Mouse (Mus musculus) erythroid progenitor cell, adult 5-6 weeks (primary cell): ENCODE results near the gene Olfr524. TPM values are rescaled to one million over a fixed set of nuclear protein-coding genes. Genes with fewer than 3 reads are reported as not detected.

Experiments
- ATAC-seq: replicated peaks from 2 replicates; pipeline ENCODE4 v1.8.0; 2016; ENCODE audit warnings: moderate number of reproducible peaks, mild to moderate bottlenecking, moderate TSS enrichment, inconsistent platforms; ENCODE audit not compliant: poor library complexity, low FRiP score, severe bottlenecking
- total RNA-seq, 2 experiments: library from RNA; stranded (forward) in 1 of 2; stranded (reverse) in 1 of 2; fragments of 150-400 nt in 1 of 2; fragments of 186-747, 209-891 nt in 1 of 2; gene quantifications; 2 replicates each; pipeline versions ENCODE4 v1.2.3 to v1.2.4; 2015 to 2017; ENCODE audit warnings: low replicate concordance in 2 of 2

Olfr524 gene
- total RNA-seq, 2 experiments from 2014 or later: not detected

- no peak for ATAC-seq
Observed at GRCm38 (mm10) chr7:140187721-140188390, 17.9 kb downstream of the Olfr524 start.

- no peak for ATAC-seq
Observed at GRCm38 (mm10) chr7:140186646-140187620, 18.8 kb downstream of the Olfr524 start.

- ATAC-seq: no peak
Observed at GRCm38 (mm10) chr7:140184206-140184605, 21.6 kb downstream of the Olfr524 start.

GRCm38 (mm10) chr7:140180692-140181091, 25.1 kb downstream of the Olfr524 start:
- no peak for ATAC-seq

- ATAC-seq: no peak
Observed at GRCm38 (mm10) chr7:140179176-140179575, 26.6 kb downstream of the Olfr524 start.

GRCm38 (mm10) chr7:140172936-140173335, 32.8 kb downstream of the Olfr524 start, which contains the start of gene Olfr523:
TSS of gene Olfr523 (plus strand) at chr7:140173217.
- ATAC-seq: no peak

- ATAC-seq: no peak
Observed at GRCm38 (mm10) chr7:140170863-140171262, 34.9 kb downstream of the Olfr524 start.

- no peak for ATAC-seq
Observed at GRCm38 (mm10) chr7:140169386-140169785, 36.4 kb downstream of the Olfr524 start.

GRCm38 (mm10) chr7:140167950-140168349, 37.8 kb downstream of the Olfr524 start:
- no peak for ATAC-seq

GRCm38 (mm10) chr7:140164664-140165063, 41.1 kb downstream of the Olfr524 start, which contains the start of gene Olfr522:
TSS of gene Olfr522 (minus strand) at chr7:140164764.
- no peak for ATAC-seq

- ATAC-seq: no peak
Observed at GRCm38 (mm10) chr7:140160363-140160762, 45.4 kb downstream of the Olfr524 start.

- ATAC-seq: no peak
Observed at GRCm38 (mm10) chr7:140154218-140154927, 51.4 kb downstream of the Olfr524 start, which contains the start of gene Sprn. TSS of gene Sprn (minus strand) at chr7:140154877.

- ATAC-seq: no peak
Observed at GRCm38 (mm10) chr7:140153829-140154217, 51.9 kb downstream of the Olfr524 start.

GRCm38 (mm10) chr7:140153383-140153782, 52.4 kb downstream of the Olfr524 start:
- ATAC-seq: no peak

Other genes with a start within 250 kb of the Olfr524 start
- gene 6430531B16Rik, start 227.2 kb downstream of the Olfr524 start, total RNA-seq (2015; ENCODE audit: low replicate concordance): not detected in 2 replicates
- not detected in 2 replicates for gene 6430531B16Rik, start 227.2 kb downstream of the Olfr524 start, total RNA-seq (2017; ENCODE audit: low replicate concordance)
- gene Adam8, start 213.4 kb downstream of the Olfr524 start, total RNA-seq (2015; ENCODE audit: low replicate concordance): 9.2 and 9.4 TPM in 2 replicates
- gene Adam8, start 213.4 kb downstream of the Olfr524 start, total RNA-seq (2017; ENCODE audit: low replicate concordance): 3.3 and 5.2 TPM in 2 replicates
- 12.6 and 33.1 TPM in 2 replicates for gene Zfp511, start 169.6 kb downstream of the Olfr524 start, total RNA-seq (2015; ENCODE audit: low replicate concordance)
- gene Zfp511, start 169.6 kb downstream of the Olfr524 start, total RNA-seq (2017; ENCODE audit: low replicate concordance): 4.0 and 12.8 TPM in 2 replicates
- gene Tubgcp2, start 169.3 kb downstream of the Olfr524 start, total RNA-seq (2015; ENCODE audit: low replicate concordance): 18.0 and 24.1 TPM in 2 replicates
- 26.9 and 48.3 TPM in 2 replicates for gene Tubgcp2, start 169.3 kb downstream of the Olfr524 start, total RNA-seq (2017; ENCODE audit: low replicate concordance)
- gene Msx3, start 156.9 kb downstream of the Olfr524 start, total RNA-seq (2015; ENCODE audit: low replicate concordance): not detected in 2 replicates
- not detected in 2 replicates for gene Msx3, start 156.9 kb downstream of the Olfr524 start, total RNA-seq (2017; ENCODE audit: low replicate concordance)
- gene Caly, start 123.4 kb downstream of the Olfr524 start, total RNA-seq (2015; ENCODE audit: low replicate concordance): not detected in 2 replicates
- not detected in 2 replicates for gene Caly, start 123.4 kb downstream of the Olfr524 start, total RNA-seq (2017; ENCODE audit: low replicate concordance)
- not detected in 2 replicates for gene Prap1, start 112.6 kb downstream of the Olfr524 start, total RNA-seq (2015; ENCODE audit: low replicate concordance)
- not detected in 2 replicates for gene Prap1, start 112.6 kb downstream of the Olfr524 start, total RNA-seq (2017; ENCODE audit: low replicate concordance)
- not detected in 2 replicates for gene Fuom, start 103.5 kb downstream of the Olfr524 start, total RNA-seq (2015; ENCODE audit: low replicate concordance)
- gene Fuom, start 103.5 kb downstream of the Olfr524 start, total RNA-seq (2017; ENCODE audit: low replicate concordance): not detected in 2 replicates
- gene Paox, start 90.2 kb downstream of the Olfr524 start, total RNA-seq (2015; ENCODE audit: low replicate concordance): 6.8 TPM in 1 of 2 replicates, not detected in the other
- 2.0 and 2.8 TPM in 2 replicates for gene Paox, start 90.2 kb downstream of the Olfr524 start, total RNA-seq (2017; ENCODE audit: low replicate concordance)
- 16.2 and 20.1 TPM in 2 replicates for gene Echs1, start 89.5 kb downstream of the Olfr524 start, total RNA-seq (2015; ENCODE audit: low replicate concordance)
- 8.6 and 12.6 TPM in 2 replicates for gene Echs1, start 89.5 kb downstream of the Olfr524 start, total RNA-seq (2017; ENCODE audit: low replicate concordance)
- 7.6 TPM in 1 of 2 replicates, not detected in the other for gene Mtg1, start 68.4 kb downstream of the Olfr524 start, total RNA-seq (2015; ENCODE audit: low replicate concordance)
- gene Mtg1, start 68.4 kb downstream of the Olfr524 start, total RNA-seq (2017; ENCODE audit: low replicate concordance): 1.4 TPM in 1 of 2 replicates, not detected in the other
- not detected in 2 replicates for gene Sprn, start 51.1 kb downstream of the Olfr524 start, total RNA-seq (2015; ENCODE audit: low replicate concordance)
- not detected in 2 replicates for gene Sprn, start 51.1 kb downstream of the Olfr524 start, total RNA-seq (2017; ENCODE audit: low replicate concordance)
- not detected in 2 replicates for gene Olfr522, start 41.2 kb downstream of the Olfr524 start, total RNA-seq (2015; ENCODE audit: low replicate concordance)
- gene Olfr522, start 41.2 kb downstream of the Olfr524 start, total RNA-seq (2017; ENCODE audit: low replicate concordance): not detected in 2 replicates
- gene Olfr523, start 32.7 kb downstream of the Olfr524 start, total RNA-seq (2015; ENCODE audit: low replicate concordance): not detected in 2 replicates
- not detected in 2 replicates for gene Olfr523, start 32.7 kb downstream of the Olfr524 start, total RNA-seq (2017; ENCODE audit: low replicate concordance)
- gene Cd163l1, start 12.3 kb upstream of the Olfr524 start, total RNA-seq (2015; ENCODE audit: low replicate concordance): not detected in 2 replicates
- not detected in 2 replicates for gene Cd163l1, start 12.3 kb upstream of the Olfr524 start, total RNA-seq (2017; ENCODE audit: low replicate concordance)
- 0.42 TPM in 1 of 2 replicates, not detected in the other for gene 5830411N06Rik, start 41.3 kb upstream of the Olfr524 start, total RNA-seq (2015; ENCODE audit: low replicate concordance)
- gene 5830411N06Rik, start 41.3 kb upstream of the Olfr524 start, total RNA-seq (2017; ENCODE audit: low replicate concordance): not detected in 2 replicates
- not detected in 2 replicates for gene Olfr525, start 114.9 kb upstream of the Olfr524 start, total RNA-seq (2015; ENCODE audit: low replicate concordance)
- not detected in 2 replicates for gene Olfr525, start 114.9 kb upstream of the Olfr524 start, total RNA-seq (2017; ENCODE audit: low replicate concordance)
- not detected in 2 replicates for gene Olfr527, start 128.1 kb upstream of the Olfr524 start, total RNA-seq (2015; ENCODE audit: low replicate concordance)
- gene Olfr527, start 128.1 kb upstream of the Olfr524 start, total RNA-seq (2017; ENCODE audit: low replicate concordance): not detected in 2 replicates
- gene Olfr60, start 155.7 kb upstream of the Olfr524 start, total RNA-seq (2015; ENCODE audit: low replicate concordance): not detected in 2 replicates
- not detected in 2 replicates for gene Olfr60, start 155.7 kb upstream of the Olfr524 start, total RNA-seq (2017; ENCODE audit: low replicate concordance)
- not detected in 2 replicates for gene Olfr530, start 170.4 kb upstream of the Olfr524 start, total RNA-seq (2015; ENCODE audit: low replicate concordance)
- gene Olfr530, start 170.4 kb upstream of the Olfr524 start, total RNA-seq (2017; ENCODE audit: low replicate concordance): not detected in 2 replicates
- gene Olfr531, start 197.0 kb upstream of the Olfr524 start, total RNA-seq (2015; ENCODE audit: low replicate concordance): not detected in 2 replicates
- gene Olfr531, start 197.0 kb upstream of the Olfr524 start, total RNA-seq (2017; ENCODE audit: low replicate concordance): not detected in 2 replicates
- not detected in 2 replicates for gene Olfr532, start 215.7 kb upstream of the Olfr524 start, total RNA-seq (2015; ENCODE audit: low replicate concordance)
- not detected in 2 replicates for gene Olfr532, start 215.7 kb upstream of the Olfr524 start, total RNA-seq (2017; ENCODE audit: low replicate concordance)